In genomic region chr11:115296471-115297210, GRCm38 (mm10) we compare ENCODE assay signal across 8 mouse cellular contexts. TPM values are rescaled to one million over a fixed set of nuclear protein-coding genes. Genes with fewer than 3 reads are reported as not detected.
DNase-seq lines count a peak whose midpoint lies in the region; ATAC-seq and TF ChIP-seq lines count a peak whose summit lies in the region.
"Had no signal": no experiment of that assay in that cellular context is flagged by ENCODE, and none has a peak within 500 bp of the region (broad histone marks: within the 10 kb centered on the region; RNA-seq: fewer than 3 reads in every experiment).

No protein-coding gene starts in this region.

- no peaks in the 10 kb centered on the region for H3K27me3 ChIP-seq in testis, adult 2 months (ENCODE audit: control insufficient read depth, insufficient read depth, low read length)
- H3K27me3 ChIP-seq in embryonic facial prominence, embryonic 15.5 days: peaks cover 40% of the 10 kb centered on the region
- H3K27me3 ChIP-seq in kidney, embryonic 15.5 days: peaks cover 45% of the 10 kb centered on the region
- no peaks in the 10 kb centered on the region for H3K27me3 ChIP-seq in midbrain, postnatal 0 days (ENCODE audit: insufficient read depth, low read length)

- WGBS in embryonic facial prominence, embryonic 15.5 days: 56% methylated on average over 21 of the region's 21 CpGs
- WGBS in kidney, embryonic 15.5 days: 54% methylated on average over 21 of the region's 21 CpGs
- 50% methylated on average over 21 of the region's 21 CpGs for WGBS in midbrain, postnatal 0 days

- 0 out of 2 replicates have a peak, but pooled peaks cover 4% of the 10 kb centered on the region for H3K9me3 ChIP-seq in embryonic facial prominence, embryonic 15.5 days (replicated peaks)
- H3K9me3 ChIP-seq in kidney, embryonic 15.5 days (replicated peaks): no peaks in the 10 kb centered on the region
- H3K9me3 ChIP-seq in midbrain, postnatal 0 days (ENCODE audit: low read length): no peaks in the 10 kb centered on the region

- peak overlapping the region; percentile 88 for H3K4me2 ChIP-seq in embryonic facial prominence, embryonic 15.5 days (replicated peaks)
- peak overlapping the region; percentile 68 for H3K4me2 ChIP-seq in kidney, embryonic 15.5 days
- H3K4me2 ChIP-seq in midbrain, postnatal 0 days (ENCODE audit: low read depth, low read length, poor library complexity, severe bottlenecking): peak overlapping the region; percentile 87

- no peak overlapping the region for H3K9ac ChIP-seq in embryonic facial prominence, embryonic 15.5 days
- H3K9ac ChIP-seq in kidney, embryonic 15.5 days: peak overlapping the region; percentile 0
- H3K9ac ChIP-seq in midbrain, postnatal 0 days (replicated peaks; ENCODE audit: low read length, poor library complexity, severe bottlenecking): peak overlapping the region; percentile 70

- no peaks in the 10 kb centered on the region for H3K36me3 ChIP-seq in testis, adult 2 months (ENCODE audit: control insufficient read depth, insufficient read depth, low read length)
- no peaks in the 10 kb centered on the region for H3K36me3 ChIP-seq in embryonic facial prominence, embryonic 15.5 days
- no peaks in the 10 kb centered on the region for H3K36me3 ChIP-seq in kidney, embryonic 15.5 days
- H3K36me3 ChIP-seq in midbrain, postnatal 0 days (ENCODE audit: insufficient read depth, low read length): no peaks in the 10 kb centered on the region

- peak overlapping the region; percentile 7; the same call in 1 of the 2 replicates for H3K27ac ChIP-seq in testis, adult 2 months (ENCODE audit: control insufficient read depth, insufficient read depth, low read depth, low read length)
- H3K27ac ChIP-seq in embryonic facial prominence, embryonic 15.5 days (replicated peaks): no peak overlapping the region
- H3K27ac ChIP-seq in kidney, embryonic 15.5 days: no peak overlapping the region
- peak overlapping the region; percentile 57; the same call in 1 of the 2 replicates for H3K27ac ChIP-seq in midbrain, postnatal 0 days (ENCODE audit: low read depth, low read length)

- no peak for TF ChIP-seq POLR2A in testis, adult 2 months (IDR thresholded peaks at IDR 0.05; ENCODE audit: control insufficient read depth, low read depth, low read length)

- H3K4me3 ChIP-seq in testis, adult 2 months (ENCODE audit: control insufficient read depth, low read depth, low read length): peak overlapping the region; percentile 76
- peak overlapping the region; percentile 44 for H3K4me3 ChIP-seq in embryonic facial prominence, embryonic 15.5 days (replicated peaks)
- H3K4me3 ChIP-seq in kidney, embryonic 15.5 days (replicated peaks): peak overlapping the region; percentile 40
- H3K4me3 ChIP-seq in midbrain, postnatal 0 days (ENCODE audit: low read depth, low read length): peak overlapping the region; percentile 54

- TF ChIP-seq CTCF in testis, adult 2 months (IDR thresholded peaks at IDR 0.05; ENCODE audit: control insufficient read depth, insufficient read depth, insufficient replicate concordance, low read depth, low read length): no peak
- no peak for TF ChIP-seq CTCF in midbrain, postnatal 0 days (IDR thresholded peaks at IDR 0.05)

- ATAC-seq in embryonic facial prominence, embryonic 15.5 days (ENCODE audit: insufficient number of reproducible peaks, low FRiP score, low TSS enrichment, low read depth): no peak
- no peak; the same call in 1 of the 2 replicates for ATAC-seq in kidney, embryonic 15.5 days (replicated peaks; ENCODE audit: low FRiP score)
- peak; percentile 24; the same call in 1 of the 2 replicates for ATAC-seq in midbrain, postnatal 0 days (ENCODE audit: low FRiP score)
- ATAC-seq in frontal cortex, adult (ENCODE audit: low TSS enrichment): no peak; the same call in 1 of the 2 replicates

- peaks cover 17% of the 10 kb centered on the region for H3K4me1 ChIP-seq in testis, adult 2 months (ENCODE audit: control insufficient read depth, insufficient read depth, low read length)
- H3K4me1 ChIP-seq in embryonic facial prominence, embryonic 15.5 days: peaks cover 9% of the 10 kb centered on the region
- H3K4me1 ChIP-seq in kidney, embryonic 15.5 days: peaks cover 17% of the 10 kb centered on the region
- H3K4me1 ChIP-seq in midbrain, postnatal 0 days (ENCODE audit: insufficient read depth, low read length): no peaks in the 10 kb centered on the region

- DNase-seq in testis, postnatal 10 days (ENCODE audit: low spot score): no peak
- no peak for DNase-seq in midbrain, postnatal 0 days (ENCODE audit: low spot score)
- no peak for DNase-seq in spleen, postnatal 36 days (ENCODE audit: low spot score in 2 of 2)

RNA-seq across cellular contexts. Expression of gene Fads6, which starts 0.8 kb away (rescaled TPM):
- 6.4 and 7.0 TPM in 2 replicates for polyA plus RNA-seq in testis, adult 2 months (2012; rRNA removed)
- 0.60 and 0.66 TPM in 2 replicates for polyA plus RNA-seq in embryonic facial prominence, embryonic 15.5 days (2015; fragmentation: Nextera tagmentation; extraction: Ambion mirVana)
- 0.49 and 0.55 TPM in 2 replicates for polyA plus RNA-seq in kidney, embryonic 15.5 days (2015; fragmentation: Nextera tagmentation; extraction: Ambion mirVana)
- total RNA-seq in midbrain, postnatal 0 days (2014; rRNA removed): 10.2 and 10.6 TPM in 2 replicates
- polyA plus RNA-seq in midbrain, postnatal 0 days (2015; fragmentation: Nextera tagmentation; extraction: Ambion mirVana): 1.4 and 1.6 TPM in 2 replicates

RNA-seq across cellular contexts. Expression of gene Otop2, which starts 10.3 kb away (rescaled TPM):
- polyA plus RNA-seq in testis, adult 2 months (2012; rRNA removed): 8.5 and 8.9 TPM in 2 replicates
- 0.21 and 0.32 TPM in 2 replicates for polyA plus RNA-seq in embryonic facial prominence, embryonic 15.5 days (2015; fragmentation: Nextera tagmentation; extraction: Ambion mirVana)
- 0.06 and 0.09 TPM in 2 replicates for polyA plus RNA-seq in kidney, embryonic 15.5 days (2015; fragmentation: Nextera tagmentation; extraction: Ambion mirVana)
- 0.05 and 1.5 TPM in 2 replicates for total RNA-seq in midbrain, postnatal 0 days (2014; rRNA removed)
- polyA plus RNA-seq in midbrain, postnatal 0 days (2015; fragmentation: Nextera tagmentation; extraction: Ambion mirVana): 0.15 and 0.22 TPM in 2 replicates
- total RNA-seq: common myeloid progenitor, adult 5-6 weeks had no signal

RNA-seq across cellular contexts. Expression of gene Fdxr, which starts 19.8 kb away (rescaled TPM):
- 28.0 and 30.7 TPM in 2 replicates for polyA plus RNA-seq in testis, adult 2 months (2012; rRNA removed)
- polyA plus RNA-seq in embryonic facial prominence, embryonic 15.5 days (2015; fragmentation: Nextera tagmentation; extraction: Ambion mirVana): 16.0 and 17.0 TPM in 2 replicates
- polyA plus RNA-seq in kidney, embryonic 15.5 days (2015; fragmentation: Nextera tagmentation; extraction: Ambion mirVana): 15.4 and 20.8 TPM in 2 replicates
- 17.7 and 18.8 TPM in 2 replicates for total RNA-seq in midbrain, postnatal 0 days (2014; rRNA removed)
- 14.8 and 16.7 TPM in 2 replicates for polyA plus RNA-seq in midbrain, postnatal 0 days (2015; fragmentation: Nextera tagmentation; extraction: Ambion mirVana)

RNA-seq across cellular contexts. Expression of gene Ush1g, which starts 25.2 kb away (rescaled TPM):
- 3.7 and 4.1 TPM in 2 replicates for polyA plus RNA-seq in testis, adult 2 months (2012; rRNA removed)
- 0.11 and 0.12 TPM in 2 replicates for polyA plus RNA-seq in embryonic facial prominence, embryonic 15.5 days (2015; fragmentation: Nextera tagmentation; extraction: Ambion mirVana)
- polyA plus RNA-seq in kidney, embryonic 15.5 days (2015; fragmentation: Nextera tagmentation; extraction: Ambion mirVana): not detected in 2 replicates
- total RNA-seq in midbrain, postnatal 0 days (2014; rRNA removed): 0.14 TPM in 1 of 2 replicates, not detected in the other
- 0.21 and 0.32 TPM in 2 replicates for polyA plus RNA-seq in midbrain, postnatal 0 days (2015; fragmentation: Nextera tagmentation; extraction: Ambion mirVana)
- total RNA-seq: common myeloid progenitor, adult 5-6 weeks had no signal

RNA-seq across cellular contexts. Expression of gene Grin2c, which starts 29.6 kb away (rescaled TPM):
- 1.2 and 1.5 TPM in 2 replicates for polyA plus RNA-seq in testis, adult 2 months (2012; rRNA removed)
- 0.05 TPM in 1 of 2 replicates, not detected in the other for polyA plus RNA-seq in embryonic facial prominence, embryonic 15.5 days (2015; fragmentation: Nextera tagmentation; extraction: Ambion mirVana)
- polyA plus RNA-seq in kidney, embryonic 15.5 days (2015; fragmentation: Nextera tagmentation; extraction: Ambion mirVana): not detected in 2 replicates
- total RNA-seq in midbrain, postnatal 0 days (2014; rRNA removed): 2.9 and 4.1 TPM in 2 replicates
- 0.59 and 0.75 TPM in 2 replicates for polyA plus RNA-seq in midbrain, postnatal 0 days (2015; fragmentation: Nextera tagmentation; extraction: Ambion mirVana)
- total RNA-seq: common myeloid progenitor, adult 5-6 weeks had no signal

Comparison
In these comparisons a context has a peak if more than half of its experiments do, and no peak if none do; other contexts are left out.
1. H3K27ac ChIP-seq: peak in testis, adult 2 months (single experiment) and midbrain, postnatal 0 days (single experiment); none in embryonic facial prominence, embryonic 15.5 days (single experiment) and kidney, embryonic 15.5 days (single experiment).
2. Peak in every context shown above with its lines, with median percentiles within 50 percentile points of each other: H3K4me3 ChIP-seq and H3K4me2 ChIP-seq.